Mouse (Mus musculus) embryonic fibroblast, embryonic 13.5 days (primary cell): ENCODE measurements around the gene 1700029I15Rik. TPM values are rescaled to one million over a fixed set of nuclear protein-coding genes. Genes with fewer than 3 reads are reported as not detected.

Experiments
- H3K27ac ChIP-seq: 2 replicates; pipeline ENCODE4 v1.5.1; 2012; ENCODE audit warnings: low read length, control low read depth, inconsistent platforms; ENCODE audit not compliant: insufficient read depth
- H3K4me1 ChIP-seq: 2 replicates; pipeline ENCODE4 v1.6.1; 2011; ENCODE audit warnings: low read length; ENCODE audit not compliant: control insufficient read depth, insufficient read depth
- H3K4me3 ChIP-seq: 2 replicates; pipeline ENCODE4 v1.5.1; 2011; ENCODE audit warnings: mild to moderate bottlenecking, control low read depth, low read length; ENCODE audit not compliant: insufficient read depth
- CTCF ChIP-seq: IDR thresholded peaks from 2 replicates; pipeline ENCODE4 v1.5.1; 2011; ENCODE audit warnings: mild to moderate bottlenecking, control low read depth, low read length, moderate library complexity, borderline replicate concordance; ENCODE audit not compliant: insufficient read depth
- POLR2A ChIP-seq: IDR thresholded peaks from 2 replicates; pipeline ENCODE4 v1.6.1; 2011; ENCODE audit warnings: low read depth, mild to moderate bottlenecking, control low read depth, low read length, moderate library complexity
- polyA plus RNA-seq: library from polyadenylated mRNA; stranded (reverse); fragments of >200 nt; gene quantifications from 2 replicates; pipeline ENCODE4 v1.2.4, GENCODE M21; 2011; ENCODE audit warnings: low read depth; ENCODE audit not compliant: missing spikeins, insufficient read length

1700029I15Rik gene
- polyA plus RNA-seq, 1 experiment: 0.98 TPM

DNA sequence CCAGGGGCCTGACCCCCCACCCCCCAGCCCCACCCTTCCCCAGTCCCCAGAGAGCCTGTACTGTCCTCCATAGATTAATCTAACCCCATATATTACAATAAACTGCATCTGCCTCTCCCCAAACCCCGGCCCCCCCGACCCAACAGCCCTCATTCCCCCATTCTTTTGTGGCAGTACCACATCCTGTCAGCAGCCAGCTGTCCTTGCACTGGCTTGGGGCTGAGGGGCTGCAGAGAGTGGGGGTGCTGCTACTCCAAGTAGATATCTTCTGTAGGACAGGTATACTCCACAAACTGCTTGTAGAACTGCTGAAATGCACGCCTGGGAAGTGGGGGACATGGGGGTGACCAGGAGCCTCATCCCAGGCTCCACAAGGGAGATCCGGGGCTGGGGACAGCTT is 1.8 kb downstream of the 1700029I15Rik start:
- no peak for TF ChIP-seq CTCF
- TF ChIP-seq POLR2A: no peak
- H3K4me1 ChIP-seq: 0 out of 2 replicates have a peak, but pooled peaks cover 4% of the 10 kb centered on the region
- no peak overlapping the region for H3K4me3 ChIP-seq

DNA sequence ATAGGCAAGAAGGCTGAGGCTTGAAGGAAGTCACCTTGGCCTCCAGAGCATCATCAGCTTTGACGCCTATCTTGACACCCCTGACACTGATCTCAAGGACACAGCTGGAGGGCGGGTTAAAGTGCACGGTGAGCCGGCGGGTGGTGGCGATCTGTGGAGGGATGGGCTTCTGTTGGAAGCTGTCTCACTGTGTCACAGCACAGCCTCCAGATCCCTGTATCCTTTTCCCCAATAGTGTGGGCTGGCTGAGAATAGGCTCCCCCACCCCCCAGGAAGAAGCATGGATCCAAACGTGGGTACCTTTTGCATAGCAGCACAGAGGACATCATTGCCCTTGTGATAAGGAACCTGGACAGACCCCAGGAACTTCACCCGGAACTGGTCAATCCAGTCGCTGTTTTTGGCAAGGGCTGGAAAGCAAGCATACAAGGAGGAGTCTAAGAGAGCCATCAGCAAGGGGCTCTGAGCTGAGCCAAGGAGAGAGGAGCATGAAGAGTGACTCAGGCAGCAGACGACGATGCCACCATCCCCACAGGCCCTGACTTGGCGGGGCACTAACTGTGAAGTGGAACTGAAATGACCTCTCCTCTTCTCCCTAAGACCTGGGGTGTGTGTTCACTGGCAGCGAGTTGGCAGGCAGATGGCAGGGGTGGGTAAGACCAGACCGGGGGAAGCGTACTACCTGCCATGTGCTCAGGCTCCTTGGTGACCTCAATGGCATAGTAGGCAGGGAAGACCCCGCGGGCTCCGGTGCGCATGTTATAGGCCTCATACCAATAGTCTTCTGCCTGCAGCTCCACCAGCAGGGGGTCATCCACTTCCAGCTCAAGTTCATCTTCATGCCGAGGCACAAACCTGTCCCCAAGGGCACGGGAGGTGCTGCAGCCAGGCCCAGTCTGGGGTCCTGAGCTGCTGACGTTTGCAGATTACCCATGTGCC is 3.0 kb downstream of the 1700029I15Rik start:
- peaks cover 4% of the 10 kb centered on the region; the same call in 1 of the 2 replicates for H3K4me1 ChIP-seq
- H3K27ac ChIP-seq: no peak overlapping the region
- H3K4me3 ChIP-seq: no peak overlapping the region
- TF ChIP-seq POLR2A: no peak
- TF ChIP-seq CTCF: no peak

More for the DNA sequence above, 1.8 kb downstream of the 1700029I15Rik start:
- H3K27ac ChIP-seq: no peak overlapping the region

DNA sequence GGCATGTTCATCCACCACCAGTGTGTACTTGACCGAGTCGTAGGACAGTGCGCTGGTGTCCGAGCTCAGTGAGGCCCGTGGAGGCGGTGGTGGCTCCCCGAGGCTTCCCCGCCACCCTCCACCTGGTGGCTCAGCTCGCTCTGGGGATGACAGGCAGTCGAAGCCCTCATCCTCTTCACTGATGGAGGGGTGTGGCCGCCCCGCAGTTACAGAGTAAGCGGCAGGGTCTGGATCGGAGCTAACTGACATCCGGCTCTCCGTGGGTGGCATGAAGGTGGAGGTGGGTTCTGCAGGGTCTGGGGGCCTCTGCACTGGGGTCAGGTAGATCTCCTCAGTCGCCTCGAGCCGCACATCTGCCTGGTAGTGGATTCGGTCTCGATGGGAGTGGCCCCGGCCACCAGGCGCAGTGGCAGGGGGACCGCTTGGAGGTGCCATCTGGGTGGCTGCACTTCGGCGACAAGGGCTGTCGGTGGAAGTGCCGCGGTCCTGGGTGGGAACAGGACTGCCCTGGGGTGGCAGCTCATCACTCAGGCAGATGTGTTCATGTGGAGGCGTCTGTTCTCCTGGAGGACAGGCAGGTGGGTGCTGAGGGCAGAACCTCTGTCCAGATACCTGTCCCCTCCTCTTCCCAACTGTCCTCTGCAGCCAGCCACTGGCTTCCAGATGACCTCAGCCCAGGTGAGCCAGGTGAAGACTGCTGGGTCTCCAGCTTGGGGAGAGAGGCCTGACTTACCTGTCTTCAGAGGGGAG is 4.7 kb downstream of the 1700029I15Rik start:
- Histone ChIP-seq H3K27ac (no peak overlapping the region), H3K4me3 (no peak overlapping the region), H3K4me1 (peaks cover 4% of the 10 kb centered on the region; the same call in 1 of the 2 replicates)
- TF ChIP-seq CTCF (no peak), POLR2A (no peak)

DNA sequence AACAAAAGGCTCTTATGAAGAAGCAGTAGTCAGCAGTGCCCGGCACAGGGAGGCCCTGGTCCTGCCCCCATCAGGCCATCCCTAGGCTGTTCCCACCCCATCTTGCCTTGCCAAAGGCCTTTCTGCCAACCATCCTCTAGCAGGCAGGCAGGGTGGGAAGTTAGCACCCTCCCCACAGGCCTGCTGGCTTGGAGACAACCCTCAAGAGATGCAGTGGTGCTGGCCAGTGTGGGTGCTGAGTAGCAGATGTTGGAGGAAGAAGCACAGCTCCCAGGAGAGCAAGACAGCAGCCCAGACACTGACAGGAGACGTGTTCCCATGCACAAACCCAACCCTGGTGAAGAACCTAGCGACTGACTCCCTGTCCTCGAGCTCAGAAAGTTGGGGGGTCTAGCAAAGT is 5.3 kb downstream of the 1700029I15Rik start:
- Histone ChIP-seq H3K4me1 (peaks cover 4% of the 10 kb centered on the region; the same call in 1 of the 2 replicates), H3K27ac (no peak overlapping the region), H3K4me3 (no peak overlapping the region)
- TF ChIP-seq POLR2A (no peak), CTCF (no peak)

DNA sequence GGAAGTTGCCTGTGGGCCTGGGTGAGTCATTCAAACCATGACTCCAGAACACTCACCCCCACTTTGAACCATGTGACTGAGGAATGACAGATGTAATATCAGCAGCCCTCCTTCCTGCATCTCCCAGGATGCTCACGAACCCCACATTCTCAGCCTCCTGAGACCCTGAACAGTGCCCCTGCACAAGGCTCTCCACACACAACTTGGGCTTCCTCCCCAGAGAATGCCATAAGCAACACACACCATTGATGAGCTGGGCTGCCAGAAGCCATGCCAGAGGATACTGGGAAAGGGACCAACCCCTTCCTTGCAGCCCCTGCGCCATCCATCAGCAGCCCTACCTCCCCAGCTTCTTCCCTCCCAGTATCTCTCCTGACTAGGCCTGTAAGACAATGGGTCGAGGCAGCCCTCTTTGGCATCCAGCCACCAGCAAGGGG is 5.8 kb downstream of the 1700029I15Rik start:
- Histone ChIP-seq H3K4me3 (no peak overlapping the region), H3K27ac (no peak overlapping the region), H3K4me1 (peaks cover 4% of the 10 kb centered on the region; the same call in 1 of the 2 replicates)
- TF ChIP-seq POLR2A: no peak

DNA sequence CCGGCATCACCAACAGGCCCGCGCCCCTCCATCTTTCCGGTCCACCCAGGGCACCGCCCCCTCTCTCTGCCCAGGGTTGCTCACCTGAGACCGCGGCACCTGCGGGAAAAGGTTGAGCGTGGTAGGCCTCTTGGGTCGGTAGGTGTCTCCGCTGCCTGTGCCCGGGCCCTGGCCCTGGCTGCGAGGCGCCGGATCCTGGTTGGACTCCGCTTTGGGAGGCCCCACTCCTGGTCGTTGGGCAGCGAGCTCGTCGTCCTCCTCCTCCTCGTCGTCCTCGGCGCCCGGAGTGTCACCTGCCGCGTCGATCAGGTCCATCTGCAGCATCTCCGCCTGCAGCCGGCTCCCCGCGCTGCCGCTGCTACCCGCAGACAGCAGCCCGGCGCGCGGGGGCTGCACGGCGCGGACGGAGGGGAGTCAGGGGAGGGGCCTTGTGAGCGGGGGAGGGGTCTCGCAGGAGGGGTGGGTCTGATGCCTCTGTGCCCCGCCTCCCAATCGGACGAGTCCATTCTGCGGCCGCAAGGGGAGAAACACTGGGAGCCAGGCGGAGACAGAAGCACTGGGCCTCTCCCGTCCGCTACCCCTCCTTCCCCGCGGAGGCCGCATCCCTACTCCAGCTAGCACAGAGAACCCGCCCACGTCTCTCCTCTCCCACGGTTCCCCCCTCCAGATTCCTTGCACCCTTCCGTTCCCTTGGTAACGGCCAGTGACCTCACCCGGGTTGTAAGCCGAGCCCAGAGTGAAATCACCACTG is 6.7 kb downstream of the 1700029I15Rik start:
- Histone ChIP-seq H3K4me3 (peak overlapping the region; percentile 59), H3K27ac (no peak overlapping the region), H3K4me1 (peaks cover 4% of the 10 kb centered on the region; the same call in 1 of the 2 replicates)
- TF ChIP-seq POLR2A: peak; percentile 58; the same call in 1 of the 2 replicates
- no peak for TF ChIP-seq CTCF

DNA sequence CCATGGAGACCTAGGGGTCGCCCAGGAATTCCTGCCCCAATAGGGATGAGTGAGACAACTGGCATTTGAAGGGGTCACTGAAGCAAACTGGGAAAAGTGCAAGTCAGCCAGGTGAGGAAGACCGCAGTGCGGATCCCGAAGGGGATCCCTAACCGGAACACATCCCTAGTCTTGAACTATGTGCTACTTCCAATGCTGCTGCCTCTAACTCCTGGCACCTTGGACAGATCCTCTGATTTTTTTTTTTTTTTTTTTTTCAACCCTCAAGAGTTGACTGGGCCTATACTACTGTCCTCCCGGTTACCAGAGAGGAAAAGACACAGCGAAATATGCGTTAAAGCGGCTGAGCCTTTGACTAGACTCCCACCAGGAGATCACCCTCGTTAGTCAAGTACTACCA is 7.3 kb downstream of the 1700029I15Rik start:
- Histone ChIP-seq H3K4me1 (peaks cover 4% of the 10 kb centered on the region; the same call in 1 of the 2 replicates), H3K27ac (no peak overlapping the region), H3K4me3 (peak overlapping the region; percentile 59)
- TF ChIP-seq CTCF: no peak
- no peak for TF ChIP-seq POLR2A

DNA sequence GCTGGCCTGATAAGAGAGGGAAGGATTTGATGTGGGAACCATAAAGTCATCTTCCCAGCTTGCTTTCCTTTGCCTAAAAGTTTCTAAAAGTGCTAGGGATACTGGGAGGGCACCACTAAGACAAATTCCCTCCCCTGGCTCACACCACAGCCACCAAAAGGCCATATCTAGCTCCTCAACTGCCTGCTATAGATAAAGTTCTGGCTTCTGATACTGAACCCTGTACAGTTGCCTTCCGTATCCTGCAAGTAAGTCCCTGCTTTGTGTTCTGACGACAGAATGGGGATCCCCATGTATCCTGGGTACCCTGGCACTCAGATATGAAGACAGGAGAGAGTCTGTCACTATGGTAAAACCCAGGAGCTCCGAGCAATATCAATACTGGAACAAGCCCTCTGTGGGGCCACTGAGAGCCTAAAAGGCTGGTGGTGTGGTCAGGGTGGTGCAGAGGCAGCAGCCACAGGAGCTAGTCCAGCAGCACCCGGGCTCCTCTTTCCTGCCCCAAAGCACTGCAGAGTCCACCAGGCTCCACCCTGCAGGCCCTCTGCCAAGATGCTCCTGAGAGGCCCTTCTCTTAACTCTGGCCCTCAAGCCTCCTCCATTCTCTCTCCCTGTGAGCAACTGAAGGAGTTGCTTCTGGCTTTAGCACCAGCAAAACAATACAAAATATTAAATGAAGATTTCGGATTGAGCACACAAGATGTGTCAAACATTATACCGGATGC is 8.0 kb downstream of the 1700029I15Rik start:
- TF ChIP-seq POLR2A (no peak), CTCF (no peak)
- H3K4me3 ChIP-seq: no peak overlapping the region
- H3K27ac ChIP-seq: no peak overlapping the region
- H3K4me1 ChIP-seq: peaks cover 4% of the 10 kb centered on the region; the same call in 1 of the 2 replicates
